Mouse (Mus musculus) forelimb bud, embryonic 11.5 days (tissue): Measurements from ENCODE around the gene Aldh3a2.
A peak's percentile ranks its signal among the peaks of the same experiment; 100 is the strongest.
"Not testable (repeated sequence)": the region's sequence is repeated elsewhere in the genome, so short reads cannot be mapped to it uniquely, and the experiment has no call there.

Source experiments
- DNase-seq: peaks from one replicate; pipeline ENCODE4 v3.0.0-alpha.2; 2012; ENCODE audit warnings: low read depth, low spot score

Aldh3a2 gene

DNA sequence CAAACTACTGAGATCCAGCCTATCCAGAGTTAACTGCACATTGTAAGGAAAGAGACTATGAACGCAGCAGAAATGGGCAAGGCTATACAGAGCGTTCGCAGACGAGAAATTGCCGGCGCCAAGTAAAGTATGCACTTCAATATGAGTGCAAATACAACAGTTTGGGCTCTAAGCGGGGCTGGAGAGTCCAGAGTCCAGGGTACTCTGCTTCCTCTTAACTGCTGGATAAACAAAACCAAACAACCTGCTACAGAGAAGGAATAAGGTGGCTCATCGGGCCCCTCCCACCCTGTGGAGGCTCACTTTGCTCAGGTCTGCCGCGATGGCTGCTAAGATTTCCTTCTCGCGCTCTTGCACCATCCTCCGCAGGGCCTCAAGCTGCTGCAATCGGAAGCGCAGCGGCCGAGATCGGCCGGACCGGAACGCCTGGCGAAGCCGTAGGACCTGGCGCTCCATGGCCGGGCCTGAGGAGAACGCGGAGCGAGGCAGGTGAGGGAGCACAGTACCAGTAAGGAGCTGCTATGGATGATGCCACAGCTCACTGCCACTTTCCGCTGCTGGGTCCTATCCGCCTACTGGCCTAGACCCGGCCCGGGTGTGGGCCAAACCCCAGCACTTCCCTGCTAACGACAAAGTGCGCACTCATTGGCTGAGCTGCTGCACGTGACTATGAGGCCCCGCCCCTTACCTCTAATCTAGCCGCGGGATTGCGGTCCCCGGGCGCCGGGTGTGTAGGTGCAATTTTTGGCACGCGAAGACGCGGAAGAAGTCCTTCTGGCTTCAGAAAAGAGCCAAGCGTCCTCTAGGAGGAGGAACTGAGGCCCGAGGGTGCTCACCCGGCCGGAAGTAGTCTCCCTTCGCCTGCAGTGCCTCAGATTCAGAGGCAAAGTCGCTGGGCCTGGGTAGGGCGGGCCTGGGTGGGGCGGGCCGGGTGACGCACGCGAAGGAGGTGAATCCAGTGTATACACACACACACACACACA, at the start of gene Aldh3a2:
Aldh3a2 (minus strand) TSS at position 914 of the 983 bp plus-strand sequence.
- peak; percentile 92 for DNase-seq

DNA sequence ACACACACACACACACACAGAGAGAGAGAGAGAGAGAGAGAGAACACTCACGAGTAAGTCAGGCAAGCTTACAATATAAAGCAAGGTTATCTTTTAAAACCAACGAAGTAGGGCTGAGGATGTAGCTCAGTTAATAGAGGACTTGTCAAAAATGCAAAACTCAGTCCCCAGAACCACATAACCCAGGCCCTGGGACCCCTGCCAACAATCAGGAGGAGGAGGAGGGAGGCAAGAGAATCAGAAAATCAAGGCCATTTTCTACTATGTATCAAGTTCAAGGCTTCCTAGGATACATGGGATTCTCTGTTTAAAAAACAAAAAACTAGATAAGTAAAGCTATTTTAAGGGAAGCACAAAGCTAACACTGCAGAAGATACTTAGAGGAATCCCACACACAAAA, 49.6 kb upstream of the Aldh3a2 start:
- DNase-seq = no peak

DNA sequence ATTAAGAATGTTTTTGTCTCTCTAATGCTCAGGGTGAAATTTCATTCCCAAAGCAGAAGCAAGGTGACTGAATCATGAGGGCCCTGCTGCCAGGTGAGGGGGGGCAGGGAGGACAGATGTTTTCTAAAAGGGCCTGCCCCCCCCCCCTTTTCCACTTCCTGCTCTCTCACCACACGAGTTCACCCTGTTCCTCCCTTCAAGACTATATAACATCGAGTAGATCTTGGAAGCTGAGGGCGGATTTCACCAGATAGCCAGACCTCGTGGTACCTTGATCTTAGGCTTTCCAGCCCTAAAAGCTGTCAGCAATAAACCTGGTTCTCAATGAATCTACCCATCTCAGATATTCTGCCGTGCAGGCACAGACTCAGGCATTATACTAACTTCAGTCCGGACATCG, 43.1 kb upstream of the Aldh3a2 start:
- DNase-seq = no peak

DNA sequence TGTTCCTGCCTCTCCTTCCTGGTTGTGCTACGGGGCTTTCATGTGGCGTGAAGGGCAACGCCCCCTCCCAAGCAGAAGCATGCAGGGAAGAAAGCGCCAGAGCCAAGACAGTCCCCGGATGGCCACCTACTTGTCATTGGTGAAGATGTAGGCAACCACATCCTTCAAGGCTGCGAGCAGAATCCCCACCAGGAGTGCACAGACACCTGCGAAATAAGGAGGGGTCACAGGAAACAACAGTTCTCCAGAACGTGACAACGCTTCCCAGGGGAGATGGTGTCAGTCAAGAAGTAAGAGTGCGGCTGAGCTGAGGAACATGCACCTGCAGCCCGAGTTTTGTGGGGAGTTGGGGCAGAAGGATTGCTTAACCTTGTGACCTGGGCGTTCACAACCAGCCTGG, 42.6 kb upstream of the Aldh3a2 start:
- no peak for DNase-seq

DNA sequence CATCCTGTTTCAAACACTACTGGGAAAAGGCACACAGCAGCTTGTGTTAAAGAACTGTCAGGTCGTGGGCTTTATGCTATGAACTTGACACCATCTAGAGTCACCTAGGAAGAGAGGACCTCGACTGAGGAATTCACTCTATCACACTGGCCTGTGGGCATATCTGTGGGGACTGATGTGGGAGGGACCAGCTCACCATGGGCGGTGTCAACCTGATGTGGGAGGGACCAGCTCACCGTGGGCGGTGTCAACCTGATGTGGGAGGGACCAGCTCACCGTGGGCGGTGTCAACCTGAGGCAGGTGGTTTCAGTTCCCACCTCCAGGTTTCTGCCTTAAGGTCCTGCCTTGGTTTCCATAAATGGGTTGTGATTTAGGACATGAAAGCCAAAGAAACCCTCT, 40.5 kb upstream of the Aldh3a2 start:
- no peak for DNase-seq

DNA sequence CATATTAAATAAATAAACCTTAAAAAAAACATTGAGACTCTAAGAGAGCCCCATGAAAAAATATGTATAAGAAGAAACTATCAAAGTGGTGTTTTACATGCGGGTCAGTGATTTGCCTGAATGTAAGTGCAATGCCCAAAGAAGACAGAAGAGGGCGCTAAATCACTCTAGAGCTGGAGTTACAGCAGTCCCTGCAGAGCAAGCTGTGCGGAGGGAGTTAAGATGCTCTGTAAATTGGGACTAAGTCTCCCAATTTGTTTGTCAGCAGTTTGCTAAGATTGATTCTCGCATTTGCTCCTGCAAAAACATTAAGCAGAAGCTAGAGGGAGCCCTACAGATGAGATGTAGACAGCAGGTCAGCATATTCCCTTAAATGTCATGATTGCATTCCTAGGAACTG, 38.1 kb upstream of the Aldh3a2 start:
- peak; percentile 23 for DNase-seq

DNA sequence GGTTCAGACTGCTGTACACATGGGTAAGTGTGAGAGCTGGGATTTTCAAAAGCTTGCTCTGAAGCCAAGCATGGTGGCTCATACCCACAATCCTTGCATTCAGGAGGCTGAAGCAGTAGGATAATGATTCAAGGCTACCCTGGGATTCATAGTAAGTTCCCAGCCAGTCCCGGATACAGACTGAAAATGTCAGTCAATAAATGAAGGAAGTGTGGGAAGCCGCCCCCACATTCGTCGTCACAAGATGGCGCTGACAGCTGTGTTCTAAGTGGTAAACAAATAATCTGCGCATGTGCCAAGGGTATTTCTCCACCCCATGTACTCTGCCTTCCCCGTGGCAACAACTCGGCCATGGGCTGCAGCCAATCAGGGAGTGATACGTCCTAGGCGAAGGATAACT, 37.3 kb upstream of the Aldh3a2 start:
- DNase-seq = not testable (repeated sequence)

DNA sequence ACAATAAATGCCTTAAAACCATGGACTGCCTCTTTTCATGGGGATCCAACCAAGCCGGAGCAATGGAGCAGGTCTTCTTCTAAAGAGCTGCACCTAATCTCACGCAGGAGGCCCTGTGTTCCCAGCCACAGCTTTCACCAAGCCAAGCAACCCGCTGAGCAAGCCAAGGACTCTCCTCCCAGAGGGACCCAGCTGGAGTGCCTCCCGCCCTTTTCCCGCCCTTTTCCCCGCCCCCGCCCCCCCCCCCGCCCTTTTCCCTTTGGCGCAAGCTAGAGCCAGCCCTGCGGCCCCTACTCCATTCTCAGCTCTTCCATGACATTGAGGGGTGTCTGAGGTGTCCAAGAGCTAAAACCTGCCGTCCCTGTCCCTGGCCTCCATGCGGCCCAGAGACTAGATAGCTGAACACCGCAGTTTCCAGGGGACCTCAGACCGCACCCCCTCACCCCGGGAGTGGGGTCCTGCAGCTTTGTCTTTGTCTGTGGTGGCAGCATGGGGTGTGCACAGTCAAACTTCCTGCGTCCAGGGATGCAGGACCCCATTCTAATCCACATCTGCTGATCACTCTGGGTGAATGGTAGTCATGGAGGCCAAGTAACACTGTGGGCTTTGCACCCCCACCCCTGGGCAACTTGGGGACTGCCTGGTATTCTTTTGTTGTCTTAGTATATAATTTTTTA, 33.6 kb upstream of the Aldh3a2 start:
- DNase-seq = no peak

DNA sequence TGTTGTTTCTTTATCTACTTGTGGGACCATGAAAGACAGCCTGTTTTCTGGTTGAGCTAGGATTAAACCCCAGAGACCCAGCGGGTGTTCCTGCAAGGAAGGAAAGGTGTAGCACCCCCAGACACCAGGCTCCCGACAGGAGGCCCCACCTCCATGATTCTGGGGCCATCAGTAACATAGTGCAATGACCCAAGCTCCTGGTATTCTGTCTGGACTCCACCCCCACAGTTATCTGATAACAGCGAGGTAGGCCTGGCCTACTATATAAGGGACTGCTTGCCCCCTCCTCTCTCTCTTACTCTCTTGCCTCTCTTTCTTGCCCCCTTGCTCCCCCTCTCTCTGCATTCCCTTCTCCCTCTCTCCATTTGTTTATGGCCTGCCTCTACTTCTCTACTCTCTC, 32.9 kb upstream of the Aldh3a2 start:
- DNase-seq = no peak

DNA sequence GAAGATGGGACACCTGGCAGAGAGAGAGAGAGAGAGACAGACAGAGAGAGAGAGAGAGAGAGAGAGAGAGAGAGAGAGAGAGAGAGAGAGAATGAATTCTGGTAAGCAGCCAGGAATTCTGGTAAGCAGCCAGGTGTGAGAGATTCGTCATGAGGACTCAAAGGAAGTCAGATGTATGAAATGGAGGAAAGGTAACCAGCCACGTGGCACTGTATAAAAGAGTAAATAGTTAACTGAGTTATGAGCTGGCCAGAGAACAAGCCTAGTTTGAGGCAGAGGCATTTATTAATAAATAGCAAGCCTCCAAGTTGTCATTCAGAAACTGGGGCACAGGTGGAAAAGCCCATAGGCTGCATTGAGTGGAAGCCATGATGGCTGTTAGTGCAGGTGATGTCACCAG, 30.6 kb upstream of the Aldh3a2 start:
- DNase-seq = no peak

DNA sequence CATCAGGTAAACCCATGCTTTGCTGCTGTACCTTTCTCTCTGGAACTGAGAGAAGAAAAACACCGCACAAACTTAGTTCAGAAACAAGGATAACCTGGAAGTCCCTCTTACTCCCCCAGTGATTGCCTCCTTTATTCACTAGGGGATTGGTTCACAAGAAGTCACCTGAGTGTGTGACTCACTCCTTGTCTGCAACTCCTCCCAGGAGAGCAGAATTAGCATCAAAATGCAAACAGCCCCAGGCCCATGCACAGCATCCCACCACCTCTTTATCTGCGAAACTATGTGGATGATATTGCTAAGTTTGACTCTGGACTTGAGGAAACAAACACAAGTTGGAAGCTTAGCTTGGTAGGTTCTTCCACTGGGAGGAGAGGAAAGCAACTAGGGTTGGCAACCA, 30.1 kb upstream of the Aldh3a2 start:
- DNase-seq = no peak

DNA sequence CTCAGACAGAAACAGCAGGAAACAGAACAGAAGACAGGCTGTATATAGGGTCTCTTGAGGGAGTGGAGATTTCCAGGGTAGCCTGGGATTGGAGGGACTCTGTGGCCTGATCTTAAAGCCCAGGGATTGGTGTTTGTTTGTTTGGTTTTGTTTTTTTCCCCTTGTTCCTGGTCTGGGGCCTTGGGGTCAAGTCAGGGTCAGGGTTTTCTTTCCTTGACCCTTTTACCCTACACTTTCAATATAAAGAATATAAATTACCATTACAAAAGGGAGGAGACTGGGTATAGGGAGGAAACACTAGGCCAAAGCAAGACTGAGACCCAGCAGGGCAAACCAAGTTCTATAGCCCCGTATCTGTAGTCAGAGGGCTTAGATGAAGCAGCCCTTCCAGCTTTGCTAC, 29.3 kb upstream of the Aldh3a2 start:
- no peak for DNase-seq

DNA sequence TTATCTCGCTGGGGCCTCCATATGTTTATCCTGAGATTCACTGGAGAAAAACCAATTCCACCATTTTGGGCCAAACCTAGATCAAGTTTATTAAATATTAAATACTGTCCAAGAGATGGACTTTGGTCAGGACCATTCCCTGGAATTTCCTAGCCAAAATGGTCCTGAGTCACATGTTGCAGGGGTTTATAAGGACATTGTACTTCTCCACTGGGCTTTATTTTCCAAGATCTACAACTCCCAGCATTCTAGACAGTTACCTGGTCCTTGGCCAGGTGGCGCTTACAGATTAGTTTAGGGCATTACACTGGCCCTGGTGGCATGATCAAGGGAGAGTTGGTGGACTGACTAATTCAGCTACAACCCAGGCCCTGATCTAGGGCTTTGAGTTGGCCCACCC, 28.3 kb upstream of the Aldh3a2 start:
- no peak for DNase-seq

DNA sequence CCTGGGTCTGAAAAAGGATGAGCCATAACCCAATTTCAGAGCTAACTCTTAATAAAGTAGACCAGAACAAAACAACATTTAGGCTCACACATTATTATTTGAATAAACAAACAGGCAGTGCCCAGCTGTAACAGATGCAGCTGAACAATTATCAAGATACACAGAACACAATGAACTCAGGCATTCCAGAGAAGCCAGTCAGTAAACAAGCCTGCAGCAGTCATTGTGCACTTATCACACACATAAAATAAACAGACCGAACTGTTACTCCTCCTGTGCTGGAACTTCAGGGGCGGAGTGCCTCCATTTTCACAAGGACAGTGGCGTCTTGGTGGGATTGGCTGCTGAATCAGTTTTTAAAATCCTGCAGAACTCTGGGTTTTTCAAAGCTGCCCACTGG, 27.2 kb upstream of the Aldh3a2 start:
- DNase-seq = no peak

DNA sequence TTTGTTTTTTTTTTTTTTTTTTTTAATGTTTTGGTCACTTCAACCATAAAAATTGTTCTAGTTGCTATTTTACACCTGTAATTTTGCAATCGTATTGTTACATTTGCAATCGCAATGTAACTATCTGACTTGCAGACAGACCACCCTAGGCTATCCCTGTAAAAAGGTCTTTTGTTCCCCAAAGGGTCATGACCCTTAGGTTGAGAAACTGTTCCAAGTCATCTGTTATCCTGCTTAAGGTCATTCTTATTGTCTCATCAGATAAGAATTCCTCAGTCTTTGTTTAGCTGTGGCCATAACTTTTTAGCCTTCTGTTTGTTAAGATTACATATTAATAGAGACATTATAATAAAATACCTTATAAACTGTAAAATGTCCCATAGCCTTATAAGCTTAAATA, 26.0 kb upstream of the Aldh3a2 start:
- no peak for DNase-seq

DNA sequence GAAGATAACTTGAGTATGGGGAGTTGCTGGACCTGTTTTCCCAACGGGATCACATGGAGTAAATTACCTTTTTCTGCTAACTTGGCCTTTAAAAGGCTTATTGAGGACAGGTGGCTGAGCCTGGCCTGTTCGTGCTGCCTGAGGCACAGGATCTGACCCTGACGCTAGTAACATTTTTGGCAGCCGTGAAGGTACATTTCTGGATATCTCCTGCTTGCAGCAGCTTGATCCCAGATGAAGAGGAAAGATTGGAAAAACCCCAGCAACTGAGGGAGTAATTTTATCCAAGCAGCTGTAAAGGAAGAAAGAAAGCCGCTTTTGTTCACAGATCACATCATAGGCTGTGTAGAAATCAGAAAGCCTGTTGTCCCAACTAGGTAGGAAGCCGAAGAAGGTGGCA, 17.1 kb upstream of the Aldh3a2 start:
- DNase-seq = no peak

DNA sequence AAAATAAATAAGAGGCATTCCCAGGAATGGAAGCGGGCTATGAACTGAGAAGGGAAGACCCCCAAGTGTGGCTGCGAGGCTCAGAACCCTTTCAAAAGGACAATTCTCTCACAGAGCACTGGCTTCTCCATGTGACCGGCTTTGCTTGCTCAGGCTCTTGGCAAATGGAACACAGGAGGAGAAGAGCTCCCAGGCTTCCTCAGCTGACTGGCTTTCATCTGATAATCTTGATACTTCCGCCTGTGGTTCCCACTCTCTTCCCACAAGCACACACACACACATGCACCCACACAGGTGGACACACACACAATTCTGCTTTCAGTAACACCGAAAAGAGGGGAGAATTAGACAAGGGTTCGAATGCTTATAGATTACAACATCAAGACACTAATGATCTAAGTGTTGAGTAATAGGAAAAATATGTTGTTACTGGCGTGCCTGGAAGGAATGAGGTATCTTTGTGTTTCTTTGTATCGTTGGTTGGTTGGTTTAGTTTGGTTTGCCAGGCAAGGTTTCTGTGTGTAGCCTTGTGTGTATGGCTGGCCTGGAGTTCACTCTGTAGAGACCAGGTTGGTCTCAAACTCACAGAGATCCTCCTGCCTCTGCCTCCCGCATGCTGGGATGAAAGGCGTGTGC, 16.3 kb upstream of the Aldh3a2 start:
- DNase-seq = no peak

DNA sequence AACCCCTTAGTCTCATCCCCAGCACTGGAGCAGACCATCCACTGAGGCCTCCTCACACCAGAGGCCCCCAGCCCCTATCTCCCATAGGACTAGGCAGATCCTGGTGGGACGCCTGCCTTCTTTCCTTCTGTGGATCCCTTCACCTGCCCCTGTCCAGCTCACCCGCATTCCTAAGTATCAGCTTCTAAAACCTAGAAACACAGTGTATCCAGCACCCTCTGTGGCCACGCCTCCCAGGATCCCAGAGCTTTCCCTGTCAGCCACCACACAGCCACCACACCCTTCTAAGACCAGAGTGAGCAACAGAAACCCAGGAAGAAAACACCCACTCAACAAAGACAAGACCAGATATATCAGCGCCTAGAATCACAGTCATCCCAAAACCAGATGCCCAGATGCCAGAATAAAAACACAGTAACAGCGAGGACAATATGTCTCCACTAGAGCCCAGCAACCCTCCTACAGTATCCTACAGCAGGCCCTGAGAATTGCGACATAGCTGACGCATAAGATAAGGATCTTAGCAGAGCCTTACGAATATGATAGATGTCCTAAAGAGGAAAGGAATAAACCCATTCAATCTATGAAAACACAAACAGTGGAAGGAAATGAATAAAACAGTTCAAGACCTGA, 11.3 kb upstream of the Aldh3a2 start:
- no peak for DNase-seq

DNA sequence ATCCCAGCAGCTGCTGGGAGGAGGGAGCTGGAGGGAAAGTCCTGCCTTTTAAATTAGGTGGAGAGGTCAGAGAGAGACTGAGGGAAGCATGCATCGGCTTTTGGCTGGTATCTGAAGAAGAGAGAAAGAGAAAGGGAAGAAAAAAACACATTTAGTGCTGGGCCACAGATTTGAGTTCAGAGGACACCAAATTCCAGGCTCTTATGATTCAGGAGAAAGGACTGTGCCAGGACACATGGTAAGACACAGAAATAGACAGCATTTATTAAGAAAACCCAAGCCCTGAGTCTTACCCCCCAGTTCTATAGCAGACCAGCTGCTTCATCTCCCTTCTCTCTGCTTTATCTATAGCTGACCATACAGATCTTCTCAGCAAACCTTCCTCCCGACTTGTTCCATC, 10.7 kb upstream of the Aldh3a2 start:
- no peak for DNase-seq

DNA sequence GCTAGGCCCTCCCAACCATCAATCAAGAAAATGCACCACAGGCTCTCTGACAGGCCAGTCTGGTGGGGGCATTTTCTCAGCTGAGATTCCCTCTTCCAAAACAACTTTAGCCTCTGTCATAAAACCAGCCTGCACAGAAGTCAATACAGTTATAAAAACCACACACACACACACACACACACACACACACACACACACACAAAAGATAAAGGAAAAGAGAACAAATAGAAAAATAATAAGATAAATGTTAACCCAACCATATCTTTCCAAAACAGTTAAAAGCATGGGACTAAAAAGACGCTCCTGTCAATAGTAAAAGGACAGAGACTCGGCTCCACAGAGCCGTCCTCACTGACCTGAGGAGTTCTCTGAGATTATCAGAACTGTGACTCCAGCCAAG, 9.2 kb upstream of the Aldh3a2 start:
- DNase-seq = no peak

DNA sequence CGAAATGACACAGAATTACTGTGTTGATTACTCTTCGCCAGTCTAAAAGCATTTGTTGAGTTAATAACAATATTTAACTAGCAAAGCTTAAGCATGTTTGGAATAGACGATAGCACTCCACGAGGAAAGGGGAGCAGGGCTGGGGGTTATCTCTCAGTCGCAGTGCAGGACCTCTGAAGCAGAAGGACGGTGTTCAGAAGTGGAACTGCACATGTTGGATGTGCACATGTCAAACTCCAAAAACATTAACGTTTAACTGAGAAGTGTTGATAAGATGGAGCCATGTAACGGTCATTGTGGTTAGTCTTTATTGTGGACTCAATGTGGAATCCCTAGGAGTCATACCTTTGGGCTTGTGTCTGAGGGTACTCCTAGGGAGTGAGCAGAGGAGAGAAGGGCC, 7.8 kb upstream of the Aldh3a2 start:
- DNase-seq = no peak

DNA sequence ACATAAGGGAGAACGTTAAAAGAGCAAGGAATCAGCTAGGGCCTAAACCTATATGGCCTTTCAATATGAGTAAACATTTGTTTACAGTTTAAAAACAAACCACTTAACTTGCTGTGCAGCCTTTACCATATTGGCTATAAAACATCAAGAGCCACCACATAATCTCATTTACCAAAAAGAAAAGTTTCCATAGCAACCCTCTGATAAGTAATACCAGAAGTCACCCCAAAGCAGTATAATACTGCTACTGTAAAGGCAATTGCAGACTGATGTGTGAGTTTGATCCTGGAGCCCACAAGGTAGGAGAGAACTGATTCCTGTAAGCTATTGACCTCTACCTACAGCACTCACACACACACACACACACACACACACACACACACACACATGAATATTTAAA, 7.2 kb upstream of the Aldh3a2 start:
- DNase-seq = no peak
